17 mouse cellular contexts compared by ENCODE assay signal in genomic region chr19:42009067-42009466, GRCm38 (mm10). TPM values are rescaled to one million over a fixed set of nuclear protein-coding genes. Genes with fewer than 3 reads are reported as not detected.
DNase-seq lines count a peak whose midpoint lies in the region; ATAC-seq and TF ChIP-seq lines count a peak whose summit lies in the region.
"Had no signal": no experiment of that assay in that cellular context is flagged by ENCODE, and none has a peak within 500 bp of the region (broad histone marks: within the 10 kb centered on the region; RNA-seq: fewer than 3 reads in every experiment).

No protein-coding gene starts in this region.

- no peak overlapping the region for H3K4me2 ChIP-seq in heart, embryonic 11.5 days
- no peak overlapping the region for H3K4me2 ChIP-seq in kidney, embryonic 16.5 days (replicated peaks; ENCODE audit: low read depth, low read length)
- H3K4me2 ChIP-seq in intestine, embryonic 16.5 days (ENCODE audit: low read depth, low read length), result no peak overlapping the region
- H3K4me2 ChIP-seq: forebrain, embryonic 12.5 days had no signal

- H3K36me3 ChIP-seq in heart, embryonic 11.5 days (ENCODE audit: control insufficient read depth, insufficient read depth, low read length), result no peaks in the 10 kb centered on the region
- 0 out of 2 replicates have a peak, but pooled peaks cover 6% of the 10 kb centered on the region for H3K36me3 ChIP-seq in kidney, embryonic 16.5 days (ENCODE audit: insufficient read depth, low read length)
- H3K36me3 ChIP-seq in ES-E14 (ENCODE audit: control insufficient read depth, insufficient read depth, low read length, poor library complexity, severe bottlenecking), result peaks cover 3% of the 10 kb centered on the region; the same call in 1 of the 2 replicates
- H3K36me3 ChIP-seq in limb, embryonic 10.5 days, result peaks cover 6% of the 10 kb centered on the region; the same call in 1 of the 2 replicates
- H3K36me3 ChIP-seq in intestine, embryonic 16.5 days (ENCODE audit: control insufficient read depth, insufficient read depth, low read length), result no peaks in the 10 kb centered on the region
- H3K36me3 ChIP-seq: forebrain, embryonic 12.5 days had no signal

- in situ Hi-C loops in ES-E14 (cut with MboI; ENCODE audit: low sequenced_read_pairs in 2 of 2, unreplicated experiment in 2 of 2), result no loop called here

- no peaks in the 10 kb centered on the region for H3K27me3 ChIP-seq in heart, embryonic 11.5 days (ENCODE audit: control insufficient read depth, insufficient read depth, low read length)
- H3K27me3 ChIP-seq in kidney, embryonic 16.5 days (ENCODE audit: insufficient read depth, low read length), result no peaks in the 10 kb centered on the region
- H3K27me3 ChIP-seq in limb, embryonic 10.5 days (ENCODE audit: low read depth, poor library complexity, severe bottlenecking), result no peaks in the 10 kb centered on the region
- no peaks in the 10 kb centered on the region for H3K27me3 ChIP-seq in intestine, embryonic 16.5 days (replicated peaks; ENCODE audit: control insufficient read depth, insufficient read depth, low read length)
- H3K27me3 ChIP-seq: forebrain, embryonic 12.5 days had no signal

- 64% methylated on average over 7 of the region's 7 CpGs for WGBS in heart, embryonic 11.5 days (ENCODE audit: insufficient replicate concordance)
- WGBS in kidney, embryonic 16.5 days, result 26% methylated on average over 7 of the region's 7 CpGs
- WGBS in limb, embryonic 10.5 days, result 54% methylated on average over 7 of the region's 7 CpGs
- whole genome bisulfite sequencing in intestine, embryonic 16.5 days, result 42% methylated on average over 7 of the region's 7 CpGs

- H3K9ac ChIP-seq in heart, embryonic 11.5 days (ENCODE audit: low read depth, low read length), result no peak overlapping the region
- H3K9ac ChIP-seq in kidney, embryonic 16.5 days (replicated peaks; ENCODE audit: low read length), result no peak overlapping the region; the same call in 1 of the 2 replicates
- no peak overlapping the region; the same call in 1 of the 2 replicates for H3K9ac ChIP-seq in ES-E14 (ENCODE audit: insufficient read depth, low read depth, low read length, poor library complexity, severe bottlenecking)
- H3K9ac ChIP-seq in intestine, embryonic 16.5 days (ENCODE audit: low read depth, low read length), result no peak overlapping the region
- H3K9ac ChIP-seq: forebrain, embryonic 12.5 days had no signal

- no peak overlapping the region for H3K4me3 ChIP-seq in heart, embryonic 11.5 days (ENCODE audit: low read depth, low read length)
- H3K4me3 ChIP-seq in kidney, embryonic 16.5 days (ENCODE audit: low read length), result no peak overlapping the region
- no peak overlapping the region for H3K4me3 ChIP-seq in ES-E14 (ENCODE audit: insufficient read depth in 1 of 2, low read depth in 1 of 2, low read length in 2 of 2, poor library complexity in 1 of 2, severe bottlenecking in 1 of 2)
- no peak overlapping the region for H3K4me3 ChIP-seq in limb, embryonic 10.5 days
- H3K4me3 ChIP-seq in intestine, embryonic 16.5 days (ENCODE audit: low read length), result no peak overlapping the region
- H3K4me3 ChIP-seq: forebrain, embryonic 12.5 days had no signal

- peak overlapping the region; percentile 41; the same call in 1 of the 2 replicates for H3K27ac ChIP-seq in heart, embryonic 11.5 days (ENCODE audit: low read depth, low read length)
- H3K27ac ChIP-seq in kidney, embryonic 16.5 days (ENCODE audit: low read length), result peak overlapping the region; percentile 61
- H3K27ac ChIP-seq in ES-E14 (ENCODE audit: insufficient read depth, low read depth, low read length, poor library complexity, severe bottlenecking), result peak overlapping the region; percentile 17; the same call in 1 of the 2 replicates
- H3K27ac ChIP-seq in limb, embryonic 10.5 days, result peak overlapping the region; percentile 32; the same call in 1 of the 2 replicates
- no peak overlapping the region for H3K27ac ChIP-seq in intestine, embryonic 16.5 days (ENCODE audit: low read length)
- H3K27ac ChIP-seq: forebrain, embryonic 12.5 days; macrophage had no signal

- no peaks in the 10 kb centered on the region for H3K9me3 ChIP-seq in heart, embryonic 11.5 days (replicated peaks; ENCODE audit: control insufficient read depth, low read length)
- no peaks in the 10 kb centered on the region for H3K9me3 ChIP-seq in kidney, embryonic 16.5 days (ENCODE audit: low read length)
- H3K9me3 ChIP-seq in ES-E14 (ENCODE audit: control insufficient read depth, insufficient read depth, low read depth, low read length), result no peaks in the 10 kb centered on the region
- no peaks in the 10 kb centered on the region for H3K9me3 ChIP-seq in limb, embryonic 10.5 days (replicated peaks)
- no peaks in the 10 kb centered on the region for H3K9me3 ChIP-seq in intestine, embryonic 16.5 days (ENCODE audit: control insufficient read depth, low read length)
- H3K9me3 ChIP-seq: forebrain, embryonic 12.5 days had no signal

- no peak for ATAC-seq in heart, embryonic 11.5 days (replicated peaks; ENCODE audit: insufficient number of reproducible peaks, low FRiP score, low TSS enrichment)
- no peak for ATAC-seq in kidney, embryonic 16.5 days (ENCODE audit: low FRiP score, low TSS enrichment)
- no peak for ATAC-seq in intestine, embryonic 16.5 days
- ATAC-seq: midbrain, embryonic 16.5 days had no signal

- no peak for DNase-seq in heart, adult 8-10 months (ENCODE audit: low spot score)
- DNase-seq in kidney, postnatal 36 days, result no peak
- no peak for DNase-seq in ES-E14 (ENCODE audit: low read depth, low spot score)
- DNase-seq in limb, embryonic 10.5 days (ENCODE audit: low spot score), result no peak
- DNase-seq in lung, postnatal 36 days, result no peak
- DNase-seq: B cell, adult 2 months; cerebellum, adult 9-10 months; kidney, adult 8-10 months; layer of hippocampus, postnatal 36 days; liver had no signal

- peaks cover 43% of the 10 kb centered on the region for H3K4me1 ChIP-seq in heart, embryonic 11.5 days (ENCODE audit: control insufficient read depth, insufficient read depth, low read length)
- peaks cover 59% of the 10 kb centered on the region for H3K4me1 ChIP-seq in kidney, embryonic 16.5 days (ENCODE audit: insufficient read depth, low read length)
- H3K4me1 ChIP-seq in ES-E14 (ENCODE audit: control insufficient read depth in 2 of 2, insufficient read depth in 2 of 2, low read length in 2 of 2, poor library complexity in 1 of 2), result peaks cover 3 to 21% of the 10 kb centered on the region in 2 experiments; a peak in 3 of 4 replicates
- peaks cover 40% of the 10 kb centered on the region for H3K4me1 ChIP-seq in limb, embryonic 10.5 days
- peaks cover 8% of the 10 kb centered on the region; the same call in 1 of the 2 replicates for H3K4me1 ChIP-seq in intestine, embryonic 16.5 days (ENCODE audit: control insufficient read depth, insufficient read depth, low read length)
- H3K4me1 ChIP-seq: forebrain, embryonic 12.5 days had no signal

TF ChIP-seq in ES-E14, 5 proteins besides CTCF, POLR2A, EP300 and RAD21 (continues in another document):
- TF ChIP-seq MAFK (IDR thresholded peaks at IDR 0.05; ENCODE audit: insufficient read depth, low read depth, low read length), result no peak
- no peak for TF ChIP-seq ZC3H11A (IDR thresholded peaks at IDR 0.05; ENCODE audit: borderline replicate concordance, low read depth, low read length)
- TF ChIP-seq CHD2 (IDR thresholded peaks at IDR 0.05; ENCODE audit: low read depth, low read length), result no peak
- TF ChIP-seq ZNF384 (IDR thresholded peaks at IDR 0.05; ENCODE audit: low read depth, low read length), result no peak

RNA-seq across cellular contexts. Expression of gene Ankrd2, which starts 26.7 kb away (rescaled TPM):
- polyA plus RNA-seq in heart, embryonic 11.5 days (2014; fragmentation: Nextera tagmentation; extraction: Ambion mirVana), result not detected in 2 replicates
- total RNA-seq in heart, adult 8-10 months (2022), result under 1 TPM in 3 of 4 experiments, not detected in 1; 0.49 to 0.63 (median 0.53) TPM
- polyA plus RNA-seq in kidney, embryonic 16.5 days (2015; fragmentation: Nextera tagmentation; extraction: Ambion mirVana), result not detected in 2 replicates
- 0.45 TPM in 1 of 2 replicates, not detected in the other for total RNA-seq in ES-E14 (2012; rRNA removed)
- not detected in 2 replicates for polyA plus RNA-seq in limb, embryonic 10.5 days (2016; fragmentation: Nextera tagmentation; extraction: Ambion mirVana)
- polyA plus RNA-seq in intestine, embryonic 16.5 days (2015; fragmentation: Nextera tagmentation; extraction: Ambion mirVana), result 0.16 TPM in 1 of 2 replicates, not detected in the other
- total RNA-seq: hematopoietic stem cell, adult 5-6 weeks; layer of hippocampus, postnatal 36 days had no signal
- polyA plus RNA-seq: macrophage had no signal

RNA-seq across cellular contexts. Expression of gene Ubtd1, which starts 27.5 kb away (rescaled TPM):
- polyA plus RNA-seq in heart, embryonic 11.5 days (2014; fragmentation: Nextera tagmentation; extraction: Ambion mirVana), result 9.7 and 10.2 TPM in 2 replicates
- 10 to 100 TPM; 15.9 to 18.2 (median 16.5) TPM for total RNA-seq in heart, adult 8-10 months (2022)
- 35.9 and 37.8 TPM in 2 replicates for polyA plus RNA-seq in kidney, embryonic 16.5 days (2015; fragmentation: Nextera tagmentation; extraction: Ambion mirVana)
- 14.4 and 18.2 TPM in 2 replicates for total RNA-seq in ES-E14 (2012; rRNA removed)
- polyA plus RNA-seq in limb, embryonic 10.5 days (2016; fragmentation: Nextera tagmentation; extraction: Ambion mirVana), result 14.2 and 15.1 TPM in 2 replicates
- 11.2 and 13.3 TPM in 2 replicates for polyA plus RNA-seq in intestine, embryonic 16.5 days (2015; fragmentation: Nextera tagmentation; extraction: Ambion mirVana)

RNA-seq across cellular contexts. Expression of gene Mms19, which starts 28.1 kb away (rescaled TPM):
- 24.8 and 26.9 TPM in 2 replicates for polyA plus RNA-seq in heart, embryonic 11.5 days (2014; fragmentation: Nextera tagmentation; extraction: Ambion mirVana)
- 10 to 100 TPM; 16.0 to 23.9 (median 20.6) TPM for total RNA-seq in heart, adult 8-10 months (2022)
- polyA plus RNA-seq in kidney, embryonic 16.5 days (2015; fragmentation: Nextera tagmentation; extraction: Ambion mirVana), result 41.1 and 45.6 TPM in 2 replicates
- total RNA-seq in ES-E14 (2012; rRNA removed), result 59.6 and 91.5 TPM in 2 replicates
- 39.9 and 52.5 TPM in 2 replicates for polyA plus RNA-seq in limb, embryonic 10.5 days (2016; fragmentation: Nextera tagmentation; extraction: Ambion mirVana)
- polyA plus RNA-seq in intestine, embryonic 16.5 days (2015; fragmentation: Nextera tagmentation; extraction: Ambion mirVana), result 27.8 and 28.4 TPM in 2 replicates

RNA-seq across cellular contexts. Expression of gene Hoga1, which starts 36.3 kb away (rescaled TPM):
- polyA plus RNA-seq in heart, embryonic 11.5 days (2014; fragmentation: Nextera tagmentation; extraction: Ambion mirVana), result 0.72 and 1.6 TPM in 2 replicates
- 1 to 10 TPM in 3 of 4 experiments, under 1 TPM in 1; 0.92 to 2.5 (median 1.5) TPM for total RNA-seq in heart, adult 8-10 months (2022)
- 30.4 and 35.0 TPM in 2 replicates for polyA plus RNA-seq in kidney, embryonic 16.5 days (2015; fragmentation: Nextera tagmentation; extraction: Ambion mirVana)
- total RNA-seq in ES-E14 (2012; rRNA removed), result 0.89 and 1.6 TPM in 2 replicates
- polyA plus RNA-seq in limb, embryonic 10.5 days (2016; fragmentation: Nextera tagmentation; extraction: Ambion mirVana), result 1.1 and 1.3 TPM in 2 replicates
- polyA plus RNA-seq in intestine, embryonic 16.5 days (2015; fragmentation: Nextera tagmentation; extraction: Ambion mirVana), result 2.2 and 2.7 TPM in 2 replicates

RNA-seq across cellular contexts. Expression of gene 4933411K16Rik, which starts 43.0 kb away (rescaled TPM):
- polyA plus RNA-seq in heart, embryonic 11.5 days (2014; fragmentation: Nextera tagmentation; extraction: Ambion mirVana), result not detected in 2 replicates
- under 1 TPM in 2 of 4 experiments, not detected in 2; 0.22 to 0.31 TPM for total RNA-seq in heart, adult 8-10 months (2022)
- polyA plus RNA-seq in kidney, embryonic 16.5 days (2015; fragmentation: Nextera tagmentation; extraction: Ambion mirVana), result 0.60 and 0.71 TPM in 2 replicates
- total RNA-seq in ES-E14 (2012; rRNA removed), result 0.62 and 0.69 TPM in 2 replicates
- 0.24 TPM in 1 of 2 replicates, not detected in the other for polyA plus RNA-seq in limb, embryonic 10.5 days (2016; fragmentation: Nextera tagmentation; extraction: Ambion mirVana)
- polyA plus RNA-seq in intestine, embryonic 16.5 days (2015; fragmentation: Nextera tagmentation; extraction: Ambion mirVana), result 0.16 TPM in 1 of 2 replicates, not detected in the other
- total RNA-seq: hematopoietic stem cell, adult 5-6 weeks had no signal
- polyA plus RNA-seq: midbrain, embryonic 16.5 days had no signal
